Mouse (Mus musculus): ENCODE results near the gene St3gal3.

Gene St3gal3

GRCm38 (mm10) chr4:117923450-117923849 is 211.3 kb downstream of the St3gal3 start:
- no peak for DNase-seq

GRCm38 (mm10) chr4:117921358-117921757 is 213.4 kb downstream of the St3gal3 start:
- DNase-seq, result no peak

- no peak for DNase-seq
Measured at GRCm38 (mm10) chr4:117918762-117919161, 216.0 kb downstream of the St3gal3 start.

- DNase-seq, result no peak
Measured at GRCm38 (mm10) chr4:117918261-117918660, 216.5 kb downstream of the St3gal3 start.

- DNase-seq, result no peak
Measured at GRCm38 (mm10) chr4:117917847-117918246, 216.9 kb downstream of the St3gal3 start.

- DNase-seq, result no peak
Measured at GRCm38 (mm10) chr4:117917402-117917801, 217.3 kb downstream of the St3gal3 start.

GRCm38 (mm10) chr4:117916386-117916785 is 218.3 kb downstream of the St3gal3 start:
- DNase-seq, result no peak

GRCm38 (mm10) chr4:117915489-117916105 is 219.1 kb downstream of the St3gal3 start:
- peak; percentile 35 for DNase-seq

- DNase-seq, result peak; percentile 95
Measured at GRCm38 (mm10) chr4:117914591-117915442, 219.9 kb downstream of the St3gal3 start, which contains the start of gene Ipo13. TSS of gene Ipo13 (minus strand) at chr4:117914999.

- peak; percentile 55 for DNase-seq
Measured at GRCm38 (mm10) chr4:117914031-117914430, 220.7 kb downstream of the St3gal3 start.

GRCm38 (mm10) chr4:117913421-117913820 is 221.3 kb downstream of the St3gal3 start:
- peak; percentile 82 for DNase-seq

- peak; percentile 44 for DNase-seq
Measured at GRCm38 (mm10) chr4:117912685-117913273, 221.9 kb downstream of the St3gal3 start.

- DNase-seq, result peak; percentile 69
Measured at GRCm38 (mm10) chr4:117912131-117912561, 222.6 kb downstream of the St3gal3 start.

GRCm38 (mm10) chr4:117908834-117909453 is 225.8 kb downstream of the St3gal3 start:
- DNase-seq, result no peak

GRCm38 (mm10) chr4:117906196-117906595 is 228.5 kb downstream of the St3gal3 start:
- DNase-seq, result no peak

GRCm38 (mm10) chr4:117904761-117905160 is 230.0 kb downstream of the St3gal3 start:
- peak; percentile 54 for DNase-seq

GRCm38 (mm10) chr4:117904094-117904493 is 230.6 kb downstream of the St3gal3 start:
- DNase-seq, result no peak

- DNase-seq, result no peak
Measured at GRCm38 (mm10) chr4:117898111-117898510, 236.6 kb downstream of the St3gal3 start.

GRCm38 (mm10) chr4:117896031-117896430 is 238.7 kb downstream of the St3gal3 start:
- DNase-seq, result peak; percentile 62

- no peak for DNase-seq
Measured at GRCm38 (mm10) chr4:117895339-117895738, 239.4 kb downstream of the St3gal3 start.

- no peak for DNase-seq
Measured at GRCm38 (mm10) chr4:117894601-117895000, 240.1 kb downstream of the St3gal3 start.

GRCm38 (mm10) chr4:117893376-117893775 is 241.3 kb downstream of the St3gal3 start:
- no peak for DNase-seq

- DNase-seq, result peak; percentile 79
Measured at GRCm38 (mm10) chr4:117891738-117892161, 243.0 kb downstream of the St3gal3 start, which contains the start of gene Dph2. TSS of gene Dph2 (minus strand) at chr4:117892032.

Measured in cerebellum, adult 8-10 months (tissue).